Mouse (Mus musculus) MEL (cell line): ENCODE results near the gene Cpsf4l.

Experiments
- CHD1 ChIP-seq: IDR thresholded peaks from 2 replicates; pipeline ENCODE4 v1.6.1; 2012; ENCODE audit warnings: low read depth, mild to moderate bottlenecking, inconsistent platforms, low read length, improper control_type of control experiment
- CHD2 ChIP-seq: IDR thresholded peaks from 2 replicates; pipeline ENCODE4 v1.6.1; 2011; ENCODE audit warnings: low read length, improper control_type of control experiment
- CTCF ChIP-seq, 3 experiments: IDR thresholded peaks in 2 of 3; conservative IDR thresholded peaks in 1 of 3; 2 replicates each; pipeline ENCODE4 v1.5.1; 2011 to 2012; ENCODE audit warnings: low read length in 3 of 3, low read depth in 2 of 3, mild to moderate bottlenecking in 2 of 3, improper control_type of control experiment in 1 of 3, inconsistent platforms in 1 of 3, mixed read lengths in 1 of 3, moderate library complexity in 1 of 3; ENCODE audit not compliant: control insufficient read depth in 1 of 3, insufficient read depth in 1 of 3, poor library complexity in 1 of 3, severe bottlenecking in 1 of 3
- EP300 ChIP-seq, 2 experiments: IDR thresholded peaks; 2 replicates each; pipeline ENCODE4 v1.6.1; 2011; ENCODE audit warnings: improper control_type of control experiment in 2 of 2, low read length in 2 of 2, low read depth in 1 of 2, mild to moderate bottlenecking in 1 of 2
- GABPA ChIP-seq: IDR thresholded peaks from 2 replicates; pipeline ENCODE4 v1.6.1; 2012; ENCODE audit warnings: low read depth, mild to moderate bottlenecking, inconsistent platforms, low read length, improper control_type of control experiment, moderate library complexity
- GATA1 ChIP-seq: IDR thresholded peaks from 2 replicates; pipeline ENCODE4 v1.6.1; 2011; ENCODE audit warnings: low read depth, low read length, improper control_type of control experiment
- MAX ChIP-seq: IDR thresholded peaks from 2 replicates; pipeline ENCODE4 v1.6.1; 2011; ENCODE audit warnings: low read length, improper control_type of control experiment
- MAZ ChIP-seq: IDR thresholded peaks from 2 replicates; pipeline ENCODE4 v1.6.1; 2012; ENCODE audit warnings: low read depth, mild to moderate bottlenecking, inconsistent platforms, low read length, improper control_type of control experiment
- USF1 ChIP-seq: IDR thresholded peaks from 2 replicates; pipeline ENCODE4 v1.6.1; 2014; ENCODE audit warnings: low read depth, mild to moderate bottlenecking, inconsistent platforms, low read length, improper control_type of control experiment, moderate library complexity
- USF2 ChIP-seq, 2 experiments: IDR thresholded peaks; 2 replicates each; pipeline ENCODE4 v1.6.1; 2011 to 2012; ENCODE audit warnings: improper control_type of control experiment in 2 of 2, low read length in 2 of 2, borderline replicate concordance in 1 of 2, inconsistent platforms in 1 of 2, low read depth in 1 of 2, mild to moderate bottlenecking in 1 of 2; ENCODE audit not compliant: insufficient read depth in 1 of 2

DNA sequence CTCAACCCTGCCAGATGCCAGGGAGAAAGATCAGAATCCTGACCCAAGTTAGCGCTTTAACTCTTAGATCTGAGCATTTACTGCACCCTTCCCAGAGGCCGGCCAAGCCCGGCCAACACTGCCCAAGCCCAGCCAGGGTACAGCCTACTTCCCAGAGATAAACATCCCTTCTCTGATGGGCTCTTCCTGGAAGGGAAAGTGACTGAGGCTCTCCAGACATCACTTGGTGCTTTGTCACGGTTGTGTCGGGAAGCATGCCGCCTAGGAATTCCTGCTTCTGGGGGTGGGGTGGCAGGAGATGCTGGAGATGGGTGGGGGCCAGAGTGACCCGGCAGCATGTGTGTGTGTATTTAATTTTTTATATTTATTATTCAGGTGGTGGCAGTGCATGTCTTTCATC, 30.3 kb upstream of the Cpsf4l start:
- TF ChIP-seq MAX (no peak), CTCF (IDR thresholded peaks at IDR 0.05 in 2 of 3, conservative IDR thresholded peaks at IDR 0.05 in 1 of 3; ENCODE audit: control insufficient read depth in 1 of 3, insufficient read depth in 1 of 3, low read depth in 2 of 3, low read length in 3 of 3, poor library complexity in 1 of 3, severe bottlenecking in 1 of 3) (no peak), GATA1 (no peak), USF2 (IDR thresholded peaks at IDR 0.05; ENCODE audit: borderline replicate concordance in 1 of 2, insufficient read depth in 1 of 2, low read depth in 1 of 2, low read length in 2 of 2) (no peak), MAZ (no peak), CHD2 (no peak), CHD1 (no peak), USF1 (no peak), GABPA (no peak), EP300 (IDR thresholded peaks at IDR 0.05; ENCODE audit: low read depth in 1 of 2, low read length in 2 of 2) (no peak)
